Mouse (Mus musculus): ENCODE measurements around the gene Gm20605. TPM values are rescaled to one million over a fixed set of nuclear protein-coding genes. Genes with fewer than 3 reads are reported as not detected.

Gene Gm20605
- 5.9 and 6.5 TPM in 2 replicates for polyA plus RNA-seq (2014; fragmentation: Nextera tagmentation; extraction: Ambion mirVana)

GRCm38 (mm10) chr5:137628498-137629305 is at the start of gene Gm20605, which contains the start of the genes Fbxo24 and Lrch4:
Gene Gm20605, plus strand, starts transcription at chr5:137629175.
Gene Fbxo24, minus strand, starts transcription at chr5:137629002.
Gene Lrch4, plus strand, starts transcription at chr5:137629121.
- H3K4me2 ChIP-seq = peak within 1 kb of the TSS; percentile 93
- no peaks in the 10 kb centered on the region for H3K27me3 ChIP-seq (ENCODE audit: control insufficient read depth, insufficient read depth, low read length)
- under 1% methylated on average over 44 of the region's 46 CpGs for WGBS (ENCODE audit: insufficient replicate concordance)
- H3K4me1 ChIP-seq (ENCODE audit: control insufficient read depth, insufficient read depth, low read length) = peaks cover 24% of the 10 kb centered on the region
- ATAC-seq (replicated peaks; ENCODE audit: insufficient number of reproducible peaks, low FRiP score, low TSS enrichment) = peak; percentile 97
- no peaks in the 10 kb centered on the region for H3K9me3 ChIP-seq (replicated peaks; ENCODE audit: control insufficient read depth, low read length)
- H3K4me3 ChIP-seq (ENCODE audit: low read depth, low read length) = peak within 1 kb of the TSS; percentile 94
- peaks cover 2% of the 10 kb centered on the region; the same call in 1 of the 2 replicates for H3K36me3 ChIP-seq (ENCODE audit: control insufficient read depth, insufficient read depth, low read length)
- H3K9ac ChIP-seq (ENCODE audit: low read depth, low read length) = peak within 1 kb of the TSS; percentile 93
- peak within 1 kb of the TSS; percentile 95 for H3K27ac ChIP-seq (ENCODE audit: low read depth, low read length)

GRCm38 (mm10) chr5:137580246-137580645 is 48.7 kb upstream of the Gm20605 start:
- Histone ChIP-seq H3K36me3 (ENCODE audit: control insufficient read depth, insufficient read depth, low read length) (no peaks in the 10 kb centered on the region), H3K9me3 (replicated peaks; ENCODE audit: control insufficient read depth, low read length) (no peaks in the 10 kb centered on the region), H3K27ac (ENCODE audit: low read depth, low read length) (no peak overlapping the region), H3K4me3 (ENCODE audit: low read depth, low read length) (no peak overlapping the region), H3K27me3 (ENCODE audit: control insufficient read depth, insufficient read depth, low read length) (peaks cover 24% of the 10 kb centered on the region), H3K4me2 (no peak overlapping the region), H3K9ac (ENCODE audit: low read depth, low read length) (no peak overlapping the region), H3K4me1 (ENCODE audit: control insufficient read depth, insufficient read depth, low read length) (peaks cover 5% of the 10 kb centered on the region; the same call in 1 of the 2 replicates)
- 71% methylated on average over 6 of the region's 6 CpGs for WGBS (ENCODE audit: insufficient replicate concordance)
- no peak for ATAC-seq (replicated peaks; ENCODE audit: insufficient number of reproducible peaks, low FRiP score, low TSS enrichment)

DNA sequence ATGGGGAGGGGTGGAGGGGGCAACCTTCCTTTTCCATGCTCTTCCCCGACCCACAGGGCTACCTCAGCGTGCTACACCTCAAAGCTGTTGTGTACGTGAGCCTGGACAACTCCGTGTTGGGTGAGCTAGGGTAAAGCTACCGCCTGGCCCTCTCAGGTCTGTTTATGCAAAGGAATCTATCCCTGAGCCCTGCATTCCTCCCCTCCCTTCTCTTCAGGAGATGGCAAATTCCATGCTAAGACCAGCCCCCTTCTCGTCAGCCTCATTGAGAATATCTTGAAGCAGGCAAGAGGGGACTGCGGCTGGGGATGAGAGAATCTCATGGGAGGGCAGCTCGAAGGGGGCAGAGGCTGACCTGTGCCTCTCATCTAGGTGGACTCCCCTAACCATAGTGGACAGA is 46.3 kb upstream of the Gm20605 start:
- Histone ChIP-seq H3K27me3 (ENCODE audit: control insufficient read depth, insufficient read depth, low read length) (peaks cover 24% of the 10 kb centered on the region), H3K4me1 (ENCODE audit: control insufficient read depth, insufficient read depth, low read length) (peaks cover 5% of the 10 kb centered on the region; the same call in 1 of the 2 replicates), H3K27ac (ENCODE audit: low read depth, low read length) (no peak overlapping the region), H3K36me3 (ENCODE audit: control insufficient read depth, insufficient read depth, low read length) (no peaks in the 10 kb centered on the region), H3K4me3 (ENCODE audit: low read depth, low read length) (no peak overlapping the region), H3K9me3 (replicated peaks; ENCODE audit: control insufficient read depth, low read length) (no peaks in the 10 kb centered on the region), H3K4me2 (no peak overlapping the region; the same call in 1 of the 2 replicates), H3K9ac (ENCODE audit: low read depth, low read length) (no peak overlapping the region)
- ATAC-seq (replicated peaks; ENCODE audit: insufficient number of reproducible peaks, low FRiP score, low TSS enrichment) = no peak
- WGBS (ENCODE audit: insufficient replicate concordance) = 22% methylated on average over 8 of the region's 8 CpGs

DNA sequence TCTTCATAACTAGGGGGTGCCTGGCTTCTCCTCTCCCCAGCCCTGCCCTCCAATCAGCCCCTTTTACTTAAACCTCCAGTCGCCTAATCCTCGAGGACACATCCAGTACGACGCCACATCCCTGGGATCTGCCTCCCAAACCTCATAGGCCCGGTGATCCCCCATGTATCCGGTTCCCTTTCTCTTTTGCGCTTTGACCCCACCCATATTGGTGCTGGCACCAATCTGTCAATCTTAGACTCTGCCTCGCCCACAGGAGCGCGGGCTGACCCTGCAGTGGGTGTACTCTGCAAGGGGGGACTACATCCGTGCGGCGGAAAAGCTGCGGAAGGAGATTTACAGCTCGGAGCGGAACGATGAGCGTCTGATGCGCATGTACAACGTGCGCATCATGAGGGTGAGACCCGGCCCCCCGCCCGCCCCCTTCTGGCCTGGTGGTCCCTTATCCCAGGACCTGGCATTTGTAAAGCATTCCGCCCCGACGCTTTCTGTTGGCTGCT is 45.3 kb upstream of the Gm20605 start:
- Histone ChIP-seq H3K9ac (ENCODE audit: low read depth, low read length) (0 out of 2 replicates have a peak overlapping the region, but pooled peaks have one; percentile 16), H3K4me2 (peak overlapping the region; percentile 74), H3K36me3 (ENCODE audit: control insufficient read depth, insufficient read depth, low read length) (no peaks in the 10 kb centered on the region), H3K4me3 (ENCODE audit: low read depth, low read length) (peak overlapping the region; percentile 41), H3K9me3 (replicated peaks; ENCODE audit: control insufficient read depth, low read length) (no peaks in the 10 kb centered on the region), H3K27me3 (ENCODE audit: control insufficient read depth, insufficient read depth, low read length) (peaks cover 24% of the 10 kb centered on the region), H3K4me1 (ENCODE audit: control insufficient read depth, insufficient read depth, low read length) (peaks cover 5% of the 10 kb centered on the region; the same call in 1 of the 2 replicates), H3K27ac (ENCODE audit: low read depth, low read length) (no peak overlapping the region)
- no peak; the same call in 1 of the 2 replicates for ATAC-seq (replicated peaks; ENCODE audit: insufficient number of reproducible peaks, low FRiP score, low TSS enrichment)
- 9% methylated on average over 27 of the region's 27 CpGs for WGBS (ENCODE audit: insufficient replicate concordance)

GRCm38 (mm10) chr5:137584976-137585375 is 44.0 kb upstream of the Gm20605 start:
- no peaks in the 10 kb centered on the region for H3K36me3 ChIP-seq (ENCODE audit: control insufficient read depth, insufficient read depth, low read length)
- no peak for ATAC-seq (replicated peaks; ENCODE audit: insufficient number of reproducible peaks, low FRiP score, low TSS enrichment)
- H3K9me3 ChIP-seq (replicated peaks; ENCODE audit: control insufficient read depth, low read length) = no peaks in the 10 kb centered on the region
- H3K27me3 ChIP-seq (ENCODE audit: control insufficient read depth, insufficient read depth, low read length) = peaks cover 24% of the 10 kb centered on the region
- WGBS (ENCODE audit: insufficient replicate concordance) = 36% methylated on average over 8 of the region's 8 CpGs
- no peak overlapping the region for H3K4me2 ChIP-seq
- H3K9ac ChIP-seq (ENCODE audit: low read depth, low read length) = no peak overlapping the region
- H3K4me3 ChIP-seq (ENCODE audit: low read depth, low read length) = no peak overlapping the region
- H3K27ac ChIP-seq (ENCODE audit: low read depth, low read length) = no peak overlapping the region
- H3K4me1 ChIP-seq (ENCODE audit: control insufficient read depth, insufficient read depth, low read length) = peaks cover 5% of the 10 kb centered on the region; the same call in 1 of the 2 replicates

DNA sequence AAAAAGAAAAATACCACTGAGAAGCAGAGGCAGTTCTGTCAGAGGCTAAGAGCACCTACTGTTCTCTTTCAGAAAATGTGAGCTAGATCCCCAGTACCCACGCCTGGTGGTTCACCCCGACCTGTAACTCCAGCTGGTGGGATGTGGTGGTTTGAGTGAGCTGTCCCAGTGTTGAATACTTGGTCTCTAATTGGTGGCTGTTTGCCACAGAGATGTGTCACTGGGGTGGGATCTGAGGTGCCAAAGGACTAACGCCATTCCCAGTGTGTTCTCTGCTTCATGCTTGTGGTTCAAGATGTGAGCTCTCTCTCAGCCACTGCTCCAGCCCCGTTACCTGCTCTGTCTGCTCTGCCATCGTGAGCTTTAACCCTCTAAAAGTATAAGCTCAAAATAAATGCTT is 38.5 kb upstream of the Gm20605 start:
- Histone ChIP-seq H3K27ac (ENCODE audit: low read depth, low read length) (no peak overlapping the region), H3K4me1 (ENCODE audit: control insufficient read depth, insufficient read depth, low read length) (no peaks in the 10 kb centered on the region), H3K4me2 (no peak overlapping the region), H3K9me3 (replicated peaks; ENCODE audit: control insufficient read depth, low read length) (no peaks in the 10 kb centered on the region), H3K36me3 (ENCODE audit: control insufficient read depth, insufficient read depth, low read length) (no peaks in the 10 kb centered on the region; the same call in 1 of the 2 replicates), H3K4me3 (ENCODE audit: low read depth, low read length) (no peak overlapping the region), H3K9ac (ENCODE audit: low read depth, low read length) (no peak overlapping the region), H3K27me3 (ENCODE audit: control insufficient read depth, insufficient read depth, low read length) (no peaks in the 10 kb centered on the region)
- ATAC-seq (replicated peaks; ENCODE audit: insufficient number of reproducible peaks, low FRiP score, low TSS enrichment) = no peak
- WGBS (ENCODE audit: insufficient replicate concordance) = 74% methylated on average over 5 of the region's 5 CpGs

DNA sequence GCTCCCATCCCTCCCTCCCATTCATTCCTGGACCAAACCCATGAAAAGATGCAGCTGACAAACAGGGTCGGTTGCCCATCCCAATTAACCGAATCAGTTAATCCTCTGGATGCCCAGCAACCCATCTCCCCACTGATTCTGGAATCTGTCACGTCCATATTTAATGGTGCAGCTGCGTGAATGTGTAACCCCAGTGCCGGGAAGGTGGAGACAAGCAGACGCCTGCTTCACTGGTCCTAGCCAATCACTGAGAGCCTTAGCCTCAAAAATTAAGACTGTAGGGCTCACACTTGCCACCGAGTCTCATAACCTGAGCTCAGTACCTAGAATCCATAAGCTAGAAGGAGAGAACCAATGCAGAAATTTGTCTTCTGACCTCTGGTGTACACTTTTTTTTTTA is 33.1 kb upstream of the Gm20605 start:
- 75% methylated on average over 7 of the region's 7 CpGs for WGBS (ENCODE audit: insufficient replicate concordance)
- ATAC-seq (replicated peaks; ENCODE audit: insufficient number of reproducible peaks, low FRiP score, low TSS enrichment) = no peak
- Histone ChIP-seq H3K9ac (ENCODE audit: low read depth, low read length) (no peak overlapping the region), H3K9me3 (replicated peaks; ENCODE audit: control insufficient read depth, low read length) (no peaks in the 10 kb centered on the region), H3K27me3 (ENCODE audit: control insufficient read depth, insufficient read depth, low read length) (no peaks in the 10 kb centered on the region), H3K4me2 (no peak overlapping the region), H3K27ac (ENCODE audit: low read depth, low read length) (no peak overlapping the region), H3K4me3 (ENCODE audit: low read depth, low read length) (no peak overlapping the region), H3K4me1 (ENCODE audit: control insufficient read depth, insufficient read depth, low read length) (peaks cover 7% of the 10 kb centered on the region), H3K36me3 (ENCODE audit: control insufficient read depth, insufficient read depth, low read length) (peaks cover 2% of the 10 kb centered on the region)

DNA sequence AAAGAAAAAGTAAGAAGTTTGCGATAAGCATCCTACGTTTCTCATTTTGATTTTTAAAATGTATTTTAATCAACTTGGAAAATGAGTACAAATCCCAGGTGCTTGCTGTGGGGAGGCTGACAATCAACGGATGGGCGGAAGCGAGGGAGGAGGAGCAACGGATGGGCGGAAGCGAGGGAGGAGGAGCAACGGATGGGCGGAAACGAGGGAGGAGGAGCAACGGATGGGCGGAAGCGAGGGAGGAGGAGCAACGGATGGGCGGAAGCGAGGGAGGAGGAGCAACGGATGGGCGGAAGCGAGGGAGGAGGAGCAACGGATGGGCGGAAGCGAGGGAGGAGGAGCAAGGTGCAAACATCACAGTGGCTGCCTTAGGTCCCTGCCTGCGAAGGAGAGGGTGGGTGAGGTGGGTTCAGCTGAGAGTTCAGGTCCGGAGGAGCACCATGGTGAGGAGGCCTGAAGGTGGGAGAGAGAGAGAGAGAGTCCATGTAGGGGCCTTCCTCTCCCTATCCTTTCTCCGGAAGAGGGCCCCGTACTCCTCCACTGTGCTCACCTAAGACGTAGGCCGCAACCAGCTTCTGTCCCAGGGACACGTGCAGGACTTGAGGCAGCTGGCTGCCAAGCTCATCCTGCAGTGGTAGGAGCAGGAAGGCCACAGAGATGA is 32.2 kb upstream of the Gm20605 start:
- Histone ChIP-seq H3K9me3 (replicated peaks; ENCODE audit: control insufficient read depth, low read length) (no peaks in the 10 kb centered on the region), H3K9ac (ENCODE audit: low read depth, low read length) (peak overlapping the region; percentile 34; the same call in 1 of the 2 replicates), H3K4me3 (ENCODE audit: low read depth, low read length) (peak overlapping the region; percentile 10; the same call in 1 of the 2 replicates), H3K27ac (ENCODE audit: low read depth, low read length) (no peak overlapping the region), H3K4me2 (peak overlapping the region; percentile 46), H3K4me1 (ENCODE audit: control insufficient read depth, insufficient read depth, low read length) (peaks cover 7% of the 10 kb centered on the region), H3K36me3 (ENCODE audit: control insufficient read depth, insufficient read depth, low read length) (peaks cover 2% of the 10 kb centered on the region), H3K27me3 (ENCODE audit: control insufficient read depth, insufficient read depth, low read length) (no peaks in the 10 kb centered on the region)
- ATAC-seq (replicated peaks; ENCODE audit: insufficient number of reproducible peaks, low FRiP score, low TSS enrichment) = no peak
- WGBS (ENCODE audit: insufficient replicate concordance) = 24% methylated on average over 30 of the region's 30 CpGs

All from heart, embryonic 11.5 days (tissue).